Mouse (Mus musculus): Measurements from ENCODE around the gene Map4k3. TPM values are rescaled to one million over a fixed set of nuclear protein-coding genes. Genes with fewer than 3 reads are reported as not detected.

Map4k3 gene
- polyA plus RNA-seq, 1 experiment = 52.5 TPM

- Histone ChIP-seq H3K9ac (ENCODE audit: low read depth, poor library complexity, severe bottlenecking) (no peak overlapping the region), H3K4me3 (ENCODE audit: low read depth, low read length) (no peak overlapping the region), H3K27ac (ENCODE audit: insufficient read depth, low read length) (no peak overlapping the region), H3K36me3 (ENCODE audit: control insufficient read depth, insufficient read depth, low read length, poor library complexity, severe bottlenecking) (no peaks in the 10 kb centered on the region), H3K4me1 (ENCODE audit: control insufficient read depth, insufficient read depth, low read length) (peaks cover 3% of the 10 kb centered on the region), H3K9me3 (replicated peaks; ENCODE audit: control insufficient read depth, insufficient read depth, low read length, poor library complexity, severe bottlenecking) (no peaks in the 10 kb centered on the region), H3K27me3 (ENCODE audit: control insufficient read depth, insufficient read depth, low read length, poor library complexity, severe bottlenecking) (no peaks in the 10 kb centered on the region)
- no peak for TF ChIP-seq EP300 (IDR thresholded peaks at IDR 0.05; ENCODE audit: insufficient read depth, low read depth, low read length)
- TF ChIP-seq CTCF (IDR thresholded peaks at IDR 0.05; ENCODE audit: low read depth, low read length) = no peak
- no peak for TF ChIP-seq POLR2A (IDR thresholded peaks at IDR 0.05; ENCODE audit: insufficient read depth, low read length)
Measured at GRCm38 (mm10) chr17:80696956-80697355, 31.3 kb downstream of the Map4k3 start.

- Histone ChIP-seq H3K4me1 (ENCODE audit: control insufficient read depth, insufficient read depth, low read length) (peaks cover 3% of the 10 kb centered on the region), H3K4me3 (ENCODE audit: low read depth, low read length) (no peak overlapping the region), H3K9ac (ENCODE audit: low read depth, poor library complexity, severe bottlenecking) (no peak overlapping the region), H3K27me3 (ENCODE audit: control insufficient read depth, insufficient read depth, low read length, poor library complexity, severe bottlenecking) (no peaks in the 10 kb centered on the region), H3K27ac (ENCODE audit: insufficient read depth, low read length) (no peak overlapping the region), H3K36me3 (ENCODE audit: control insufficient read depth, insufficient read depth, low read length, poor library complexity, severe bottlenecking) (no peaks in the 10 kb centered on the region), H3K9me3 (replicated peaks; ENCODE audit: control insufficient read depth, insufficient read depth, low read length, poor library complexity, severe bottlenecking) (no peaks in the 10 kb centered on the region)
- TF ChIP-seq POLR2A (IDR thresholded peaks at IDR 0.05; ENCODE audit: insufficient read depth, low read length) (no peak), CTCF (IDR thresholded peaks at IDR 0.05; ENCODE audit: low read depth, low read length) (no peak), EP300 (IDR thresholded peaks at IDR 0.05; ENCODE audit: insufficient read depth, low read depth, low read length) (no peak)
Measured at GRCm38 (mm10) chr17:80696210-80696609, 32.1 kb downstream of the Map4k3 start.

- H3K36me3 ChIP-seq (ENCODE audit: control insufficient read depth, insufficient read depth, low read length, poor library complexity, severe bottlenecking) = no peaks in the 10 kb centered on the region
- TF ChIP-seq EP300 (IDR thresholded peaks at IDR 0.05; ENCODE audit: insufficient read depth, low read depth, low read length) (no peak), POLR2A (IDR thresholded peaks at IDR 0.05; ENCODE audit: insufficient read depth, low read length) (no peak), CTCF (IDR thresholded peaks at IDR 0.05; ENCODE audit: low read depth, low read length) (no peak)
- no peak overlapping the region for H3K27ac ChIP-seq (ENCODE audit: insufficient read depth, low read length)
- H3K9me3 ChIP-seq (replicated peaks; ENCODE audit: control insufficient read depth, insufficient read depth, low read length, poor library complexity, severe bottlenecking) = no peaks in the 10 kb centered on the region
- H3K4me1 ChIP-seq (ENCODE audit: control insufficient read depth, insufficient read depth, low read length) = no peaks in the 10 kb centered on the region
- no peaks in the 10 kb centered on the region for H3K27me3 ChIP-seq (ENCODE audit: control insufficient read depth, insufficient read depth, low read length, poor library complexity, severe bottlenecking)
- no peak overlapping the region for H3K9ac ChIP-seq (ENCODE audit: low read depth, poor library complexity, severe bottlenecking)
- no peak overlapping the region for H3K4me3 ChIP-seq (ENCODE audit: low read depth, low read length)
Measured at GRCm38 (mm10) chr17:80693707-80694106, 34.6 kb downstream of the Map4k3 start.

DNA sequence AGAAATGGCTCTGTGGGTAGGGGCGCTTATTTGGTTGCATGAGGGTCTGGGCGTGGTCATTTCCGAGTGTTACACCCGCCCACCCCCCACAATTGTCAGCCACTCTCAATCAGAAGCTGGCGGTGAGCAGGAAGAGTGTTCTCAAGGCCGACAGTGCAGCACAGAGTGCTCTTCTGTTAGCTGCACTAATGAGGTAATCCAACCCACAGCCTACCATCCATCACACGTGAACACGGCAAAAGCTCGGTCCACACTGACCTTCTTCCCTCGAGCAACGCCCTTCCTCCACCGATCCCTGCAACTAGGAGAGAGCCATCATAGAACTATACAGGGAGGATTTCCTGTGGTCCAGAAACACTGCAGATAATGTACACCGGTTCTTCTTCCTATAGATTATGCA, 36.1 kb downstream of the Map4k3 start:
- no peak overlapping the region for H3K9ac ChIP-seq (ENCODE audit: low read depth, poor library complexity, severe bottlenecking)
- TF ChIP-seq POLR2A (IDR thresholded peaks at IDR 0.05; ENCODE audit: insufficient read depth, low read length) = no peak
- no peak for TF ChIP-seq EP300 (IDR thresholded peaks at IDR 0.05; ENCODE audit: insufficient read depth, low read depth, low read length)
- TF ChIP-seq CTCF (IDR thresholded peaks at IDR 0.05; ENCODE audit: low read depth, low read length) = no peak

GRCm38 (mm10) chr17:80688701-80689100, 39.6 kb downstream of the Map4k3 start:
- no peaks in the 10 kb centered on the region for H3K27me3 ChIP-seq (ENCODE audit: control insufficient read depth, insufficient read depth, low read length, poor library complexity, severe bottlenecking)
- H3K9me3 ChIP-seq (replicated peaks; ENCODE audit: control insufficient read depth, insufficient read depth, low read length, poor library complexity, severe bottlenecking) = no peaks in the 10 kb centered on the region
- H3K9ac ChIP-seq (ENCODE audit: low read depth, poor library complexity, severe bottlenecking) = no peak overlapping the region
- no peaks in the 10 kb centered on the region for H3K4me1 ChIP-seq (ENCODE audit: control insufficient read depth, insufficient read depth, low read length)
- H3K36me3 ChIP-seq (ENCODE audit: control insufficient read depth, insufficient read depth, low read length, poor library complexity, severe bottlenecking) = no peaks in the 10 kb centered on the region
- H3K4me3 ChIP-seq (ENCODE audit: low read depth, low read length) = no peak overlapping the region
- no peak for TF ChIP-seq EP300 (IDR thresholded peaks at IDR 0.05; ENCODE audit: insufficient read depth, low read depth, low read length)
- TF ChIP-seq POLR2A (IDR thresholded peaks at IDR 0.05; ENCODE audit: insufficient read depth, low read length) = no peak
- TF ChIP-seq CTCF (IDR thresholded peaks at IDR 0.05; ENCODE audit: low read depth, low read length) = no peak
- H3K27ac ChIP-seq (ENCODE audit: insufficient read depth, low read length) = no peak overlapping the region

More for the DNA sequence above, 36.1 kb downstream of the Map4k3 start:
- Histone ChIP-seq H3K4me1 (ENCODE audit: control insufficient read depth, insufficient read depth, low read length) (no peaks in the 10 kb centered on the region), H3K4me3 (ENCODE audit: low read depth, low read length) (no peak overlapping the region), H3K27ac (ENCODE audit: insufficient read depth, low read length) (no peak overlapping the region), H3K36me3 (ENCODE audit: control insufficient read depth, insufficient read depth, low read length, poor library complexity, severe bottlenecking) (no peaks in the 10 kb centered on the region), H3K27me3 (ENCODE audit: control insufficient read depth, insufficient read depth, low read length, poor library complexity, severe bottlenecking) (no peaks in the 10 kb centered on the region), H3K9me3 (replicated peaks; ENCODE audit: control insufficient read depth, insufficient read depth, low read length, poor library complexity, severe bottlenecking) (no peaks in the 10 kb centered on the region)

DNA sequence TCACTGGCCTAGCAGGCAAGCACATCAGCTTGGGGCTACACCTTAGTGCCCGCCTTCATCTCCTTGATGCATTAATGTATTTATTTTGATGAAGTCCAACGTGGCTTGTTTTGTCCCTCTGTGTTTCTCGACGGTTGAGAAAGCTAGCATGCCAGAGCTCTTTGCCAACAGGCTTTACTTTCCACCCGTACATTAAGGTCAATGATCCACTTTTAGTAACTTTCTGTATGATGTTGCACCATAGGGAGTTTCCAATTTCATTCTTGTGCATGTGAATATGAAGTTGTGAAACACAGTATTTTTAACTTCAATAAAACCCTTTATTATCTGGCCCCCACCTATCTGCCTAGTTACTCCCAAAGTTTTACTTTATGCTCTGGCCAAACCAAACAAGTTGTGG, 42.2 kb downstream of the Map4k3 start:
- Histone ChIP-seq H3K36me3 (ENCODE audit: control insufficient read depth, insufficient read depth, low read length, poor library complexity, severe bottlenecking) (no peaks in the 10 kb centered on the region), H3K4me3 (ENCODE audit: low read depth, low read length) (no peak overlapping the region), H3K27me3 (ENCODE audit: control insufficient read depth, insufficient read depth, low read length, poor library complexity, severe bottlenecking) (no peaks in the 10 kb centered on the region), H3K4me1 (ENCODE audit: control insufficient read depth, insufficient read depth, low read length) (peaks cover 2% of the 10 kb centered on the region), H3K9me3 (replicated peaks; ENCODE audit: control insufficient read depth, insufficient read depth, low read length, poor library complexity, severe bottlenecking) (no peaks in the 10 kb centered on the region), H3K9ac (ENCODE audit: low read depth, poor library complexity, severe bottlenecking) (no peak overlapping the region), H3K27ac (ENCODE audit: insufficient read depth, low read length) (no peak overlapping the region)
- no peak for TF ChIP-seq EP300 (IDR thresholded peaks at IDR 0.05; ENCODE audit: insufficient read depth, low read depth, low read length)
- TF ChIP-seq POLR2A (IDR thresholded peaks at IDR 0.05; ENCODE audit: insufficient read depth, low read length) = no peak
- TF ChIP-seq CTCF (IDR thresholded peaks at IDR 0.05; ENCODE audit: low read depth, low read length) = no peak

Measured in ES-Bruce4 (cell line).